Mouse (Mus musculus) heart, adult 2 months (tissue): ENCODE data around the gene Eif3f.

Source experiments
- CTCF ChIP-seq: fragments of 200-600 bp; IDR thresholded peaks from 2 replicates; pipeline ENCODE4 v1.8.1; 2022; ENCODE audit warnings: antibody characterized with exemption, mild to moderate bottlenecking, moderate library complexity
- EP300 ChIP-seq: fragments of 200-500 bp; IDR thresholded peaks from 2 replicates; pipeline ENCODE4 v1.6.1; 2011; ENCODE audit warnings: low read depth, low read length, control low read depth; ENCODE audit not compliant: insufficient read depth

DNA sequence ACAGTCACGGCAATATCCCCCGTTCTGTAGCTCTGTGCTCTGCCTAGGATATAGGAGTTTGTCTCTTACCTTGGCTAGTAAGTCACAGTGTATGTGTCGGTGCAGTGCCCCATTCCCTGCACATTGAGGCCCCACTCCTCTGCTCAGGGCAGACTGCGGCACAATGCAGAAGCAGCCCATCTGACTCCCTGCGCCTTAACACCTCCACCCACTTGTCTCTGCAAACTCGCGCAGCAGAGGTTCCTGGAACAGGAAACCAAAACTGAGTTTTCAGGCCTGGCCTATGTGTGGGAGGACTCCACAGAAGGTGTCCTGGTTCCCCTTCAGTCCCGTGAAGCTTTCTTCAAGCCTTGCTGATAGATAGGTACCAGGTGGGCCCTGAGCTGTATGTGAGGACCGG is 57.0 kb downstream of the Eif3f start:
- TF ChIP-seq EP300: no peak
- TF ChIP-seq CTCF: no peak
